Comparison of ENCODE assay signal across 12 mouse cellular contexts in genomic region chr17:65847694-65848449, GRCm38 (mm10). TPM values are rescaled to one million over a fixed set of nuclear protein-coding genes. Genes with fewer than 3 reads are reported as not detected.
DNase-seq lines count a peak whose midpoint lies in the region; ATAC-seq and TF ChIP-seq lines count a peak whose summit lies in the region.
"Had no signal": no experiment of that assay in that cellular context is flagged by ENCODE, and none has a peak within 500 bp of the region (broad histone marks: within the 10 kb centered on the region; RNA-seq: fewer than 3 reads in every experiment).

No protein-coding gene starts in this region.

- no peaks in the 10 kb centered on the region for H3K9me3 ChIP-seq in hindbrain, embryonic 12.5 days (replicated peaks)
- H3K9me3 ChIP-seq in hindbrain, embryonic 10.5 days, result no peaks in the 10 kb centered on the region
- no peaks in the 10 kb centered on the region for H3K9me3 ChIP-seq in midbrain, embryonic 14.5 days (ENCODE audit: control insufficient read depth, low read length)
- H3K9me3 ChIP-seq in midbrain, embryonic 13.5 days, result no peaks in the 10 kb centered on the region
- no peaks in the 10 kb centered on the region for H3K9me3 ChIP-seq in midbrain, postnatal 0 days (ENCODE audit: low read length)
- H3K9me3 ChIP-seq: embryonic facial prominence, embryonic 12.5 days; heart, embryonic 15.5 days had no signal

- no peak overlapping the region for H3K9ac ChIP-seq in hindbrain, embryonic 12.5 days
- no peak overlapping the region for H3K9ac ChIP-seq in midbrain, embryonic 14.5 days (replicated peaks; ENCODE audit: low read length)
- H3K9ac ChIP-seq in midbrain, embryonic 13.5 days (replicated peaks), result no peak overlapping the region
- H3K9ac ChIP-seq in midbrain, postnatal 0 days (replicated peaks; ENCODE audit: low read length, poor library complexity, severe bottlenecking), result 0 out of 2 replicates have a peak overlapping the region, but pooled peaks have one; percentile 4
- H3K9ac ChIP-seq: embryonic facial prominence, embryonic 12.5 days; heart, embryonic 15.5 days had no signal

- no peak overlapping the region for H3K4me3 ChIP-seq in hindbrain, embryonic 12.5 days
- H3K4me3 ChIP-seq in hindbrain, embryonic 10.5 days, result no peak overlapping the region
- H3K4me3 ChIP-seq in midbrain, embryonic 14.5 days (replicated peaks; ENCODE audit: low read depth, low read length), result no peak overlapping the region
- no peak overlapping the region for H3K4me3 ChIP-seq in midbrain, embryonic 13.5 days (replicated peaks)
- no peak overlapping the region for H3K4me3 ChIP-seq in midbrain, postnatal 0 days (ENCODE audit: low read depth, low read length)
- H3K4me3 ChIP-seq: embryonic facial prominence, embryonic 12.5 days; gastrocnemius, adult 2 months; heart, embryonic 15.5 days had no signal

- 81% methylated on average over 11 of the region's 11 CpGs for WGBS in hindbrain, embryonic 12.5 days
- WGBS in hindbrain, embryonic 10.5 days, result 85% methylated on average over 11 of the region's 11 CpGs
- WGBS in midbrain, embryonic 14.5 days, result 80% methylated on average over 11 of the region's 11 CpGs
- 81% methylated on average over 11 of the region's 11 CpGs for WGBS in midbrain, embryonic 13.5 days
- 63% methylated on average over 11 of the region's 11 CpGs for WGBS in midbrain, postnatal 0 days

- no peak for ATAC-seq in hindbrain, embryonic 12.5 days (ENCODE audit: low FRiP score)
- ATAC-seq in midbrain, embryonic 14.5 days (ENCODE audit: low FRiP score, low TSS enrichment), result no peak
- no peak for ATAC-seq in midbrain, embryonic 13.5 days
- ATAC-seq in midbrain, postnatal 0 days (ENCODE audit: low FRiP score), result no peak

- no peak for DNase-seq in hindbrain, embryonic 10.5 days (ENCODE audit: low spot score)
- DNase-seq in midbrain, embryonic 14.5 days, result peak; percentile 55
- peak; percentile 69 for DNase-seq in cerebellum, adult 9-11 months
- DNase-seq in midbrain, postnatal 0 days (ENCODE audit: low spot score), result peak; percentile 57
- no peak for DNase-seq in ovary, postnatal 14 days (ENCODE audit: low spot score)
- no peak for DNase-seq in embryo, embryonic 10 days (ENCODE audit: low spot score)
- DNase-seq: gastrocnemius, adult 2 months; lung, postnatal 10 days had no signal

- H3K27ac ChIP-seq in hindbrain, embryonic 12.5 days, result 0 out of 2 replicates have a peak overlapping the region, but pooled peaks have one; percentile 8
- no peak overlapping the region for H3K27ac ChIP-seq in hindbrain, embryonic 10.5 days
- no peak overlapping the region for H3K27ac ChIP-seq in midbrain, embryonic 14.5 days (replicated peaks; ENCODE audit: low read depth, low read length)
- no peak overlapping the region for H3K27ac ChIP-seq in midbrain, embryonic 13.5 days
- no peak overlapping the region for H3K27ac ChIP-seq in midbrain, postnatal 0 days (ENCODE audit: low read depth, low read length)
- H3K27ac ChIP-seq: embryonic facial prominence, embryonic 12.5 days; gastrocnemius, adult 2 months; heart, embryonic 15.5 days had no signal

- no peak overlapping the region for H3K4me2 ChIP-seq in hindbrain, embryonic 12.5 days (replicated peaks)
- no peak overlapping the region for H3K4me2 ChIP-seq in midbrain, embryonic 14.5 days (ENCODE audit: low read length)
- H3K4me2 ChIP-seq in midbrain, embryonic 13.5 days (replicated peaks), result no peak overlapping the region
- H3K4me2 ChIP-seq in midbrain, postnatal 0 days (ENCODE audit: low read depth, low read length, poor library complexity, severe bottlenecking), result no peak overlapping the region
- H3K4me2 ChIP-seq: embryonic facial prominence, embryonic 12.5 days; heart, embryonic 15.5 days had no signal

- peaks cover 62% of the 10 kb centered on the region for H3K36me3 ChIP-seq in hindbrain, embryonic 12.5 days
- H3K36me3 ChIP-seq in hindbrain, embryonic 10.5 days, result peaks cover 92% of the 10 kb centered on the region
- H3K36me3 ChIP-seq in midbrain, embryonic 14.5 days (ENCODE audit: control insufficient read depth, insufficient read depth, low read length), result peaks cover 82% of the 10 kb centered on the region
- H3K36me3 ChIP-seq in midbrain, embryonic 13.5 days, result peaks cover 66% of the 10 kb centered on the region
- H3K36me3 ChIP-seq in midbrain, postnatal 0 days (ENCODE audit: insufficient read depth, low read length), result peaks cover 51% of the 10 kb centered on the region

- no peak for TF ChIP-seq CTCF in midbrain, postnatal 0 days (IDR thresholded peaks at IDR 0.05)

- H3K4me1 ChIP-seq in hindbrain, embryonic 12.5 days, result no peaks in the 10 kb centered on the region
- H3K4me1 ChIP-seq in hindbrain, embryonic 10.5 days (replicated peaks), result no peaks in the 10 kb centered on the region
- H3K4me1 ChIP-seq in midbrain, embryonic 14.5 days (ENCODE audit: control insufficient read depth, insufficient read depth, low read length), result no peaks in the 10 kb centered on the region
- peaks cover 4% of the 10 kb centered on the region; the same call in 1 of the 2 replicates for H3K4me1 ChIP-seq in midbrain, embryonic 13.5 days (replicated peaks)
- H3K4me1 ChIP-seq in midbrain, postnatal 0 days (ENCODE audit: insufficient read depth, low read length), result no peaks in the 10 kb centered on the region
- H3K4me1 ChIP-seq: embryonic facial prominence, embryonic 12.5 days had no signal

- no peaks in the 10 kb centered on the region for H3K27me3 ChIP-seq in hindbrain, embryonic 12.5 days
- no peaks in the 10 kb centered on the region for H3K27me3 ChIP-seq in hindbrain, embryonic 10.5 days (ENCODE audit: insufficient read depth, poor library complexity, severe bottlenecking)
- no peaks in the 10 kb centered on the region for H3K27me3 ChIP-seq in midbrain, embryonic 14.5 days (ENCODE audit: control insufficient read depth, insufficient read depth, low read length)
- no peaks in the 10 kb centered on the region for H3K27me3 ChIP-seq in midbrain, embryonic 13.5 days
- H3K27me3 ChIP-seq in midbrain, postnatal 0 days (ENCODE audit: insufficient read depth, low read length), result no peaks in the 10 kb centered on the region
- H3K27me3 ChIP-seq: embryonic facial prominence, embryonic 12.5 days; heart, embryonic 15.5 days had no signal

RNA-seq across cellular contexts. Expression of gene Ralbp1, which starts 37.7 kb away (rescaled TPM):
- polyA plus RNA-seq in hindbrain, embryonic 12.5 days (2016; fragmentation: Nextera tagmentation; extraction: Ambion mirVana), result 49.3 and 50.9 TPM in 2 replicates
- 46.4 and 58.3 TPM in 2 replicates for polyA plus RNA-seq in hindbrain, embryonic 10.5 days (2016; fragmentation: Nextera tagmentation; extraction: Ambion mirVana)
- 38.5 and 54.0 TPM in 2 replicates for polyA plus RNA-seq in midbrain, embryonic 14.5 days (2014; fragmentation: Nextera tagmentation; extraction: Ambion mirVana)
- polyA plus RNA-seq in midbrain, embryonic 13.5 days (2015; fragmentation: Nextera tagmentation; extraction: Ambion mirVana), result 49.8 TPM in 2 replicates
- total RNA-seq in midbrain, postnatal 0 days (2014; rRNA removed), result 32.9 and 42.0 TPM in 2 replicates
- polyA plus RNA-seq in midbrain, postnatal 0 days (2015; fragmentation: Nextera tagmentation; extraction: Ambion mirVana), result 50.0 and 55.8 TPM in 2 replicates

Comparison
In these comparisons a context has a peak if more than half of its experiments do, and no peak if none do; other contexts are left out.
1. DNase-seq: peak in midbrain, embryonic 14.5 days (single experiment), cerebellum, adult 9-11 months (single experiment) and midbrain, postnatal 0 days (single experiment); none in hindbrain, embryonic 10.5 days (single experiment), ovary, postnatal 14 days (single experiment) and embryo, embryonic 10 days (single experiment).